Mouse (Mus musculus) lung, embryonic 15.5 days (tissue): ENCODE results near the gene Zfp112. TPM values are rescaled to one million over a fixed set of nuclear protein-coding genes. Genes with fewer than 3 reads are reported as not detected.
A peak's percentile ranks its signal among the peaks of the same experiment; 100 is the strongest.

Experiments used
- ATAC-seq: fragments of 200-750 bp; cut with Nextera tagmentation; 2 replicates; pipeline ENCODE4 v1.8.0; 2017; ENCODE audit warnings: moderate number of reproducible peaks, borderline replicate concordance; ENCODE audit not compliant: low FRiP score, low TSS enrichment; ENCODE audit errors: extremely low read depth
- H3K27ac ChIP-seq: fragments of 300-500 bp; sonication (generic); 2 replicates; pipeline ENCODE4 v1.5.1; 2015; ENCODE audit warnings: moderate library complexity, mild to moderate bottlenecking, inconsistent platforms
- H3K27me3 ChIP-seq: fragments of 300-500 bp; sonication (generic); 2 replicates; pipeline ENCODE4 v1.6.1; 2015; ENCODE audit warnings: inconsistent platforms
- H3K36me3 ChIP-seq: fragments of 300-500 bp; sonication (generic); 2 replicates; pipeline ENCODE4 v1.6.1; 2015; ENCODE audit warnings: inconsistent platforms
- H3K4me1 ChIP-seq: fragments of 300-500 bp; sonication (generic); 2 replicates; pipeline ENCODE4 v1.6.1; 2015; ENCODE audit warnings: inconsistent platforms
- H3K4me2 ChIP-seq: fragments of 300-500 bp; sonication (generic); 2 replicates; pipeline ENCODE4 v1.6.1; 2015; ENCODE audit warnings: inconsistent platforms, mild to moderate bottlenecking, moderate library complexity
- H3K4me3 ChIP-seq: fragments of 300-500 bp; sonication (generic); 2 replicates; pipeline ENCODE4 v1.5.1; 2015; ENCODE audit warnings: mild to moderate bottlenecking, inconsistent platforms
- H3K9ac ChIP-seq: fragments of 300-500 bp; sonication (generic); 2 replicates; pipeline ENCODE4 v1.6.1; 2015; ENCODE audit warnings: inconsistent platforms
- H3K9me3 ChIP-seq: fragments of 300-500 bp; sonication (generic); 2 replicates; pipeline ENCODE4 v1.6.1; 2016; ENCODE audit warnings: inconsistent platforms
- WGBS: fragments of 180-500 bp; shearing (Covaris S2); methylation state at CpG from one replicate; pipeline ENCODE4 v1.1.7; 2015; 5-methylcytosine and 5-hydroxymethylcytosine counted together
- polyA plus RNA-seq: library from polyadenylated mRNA; unstranded; fragments of >200 nt; fragmentation: Nextera tagmentation; extraction: Ambion mirVana; gene quantifications from 2 replicates; pipeline ENCODE4 v1.2.1, GENCODE M21; 2015

The Zfp112 gene
- polyA plus RNA-seq, 1 experiment from 2014 or later, result 6.3 TPM

DNA sequence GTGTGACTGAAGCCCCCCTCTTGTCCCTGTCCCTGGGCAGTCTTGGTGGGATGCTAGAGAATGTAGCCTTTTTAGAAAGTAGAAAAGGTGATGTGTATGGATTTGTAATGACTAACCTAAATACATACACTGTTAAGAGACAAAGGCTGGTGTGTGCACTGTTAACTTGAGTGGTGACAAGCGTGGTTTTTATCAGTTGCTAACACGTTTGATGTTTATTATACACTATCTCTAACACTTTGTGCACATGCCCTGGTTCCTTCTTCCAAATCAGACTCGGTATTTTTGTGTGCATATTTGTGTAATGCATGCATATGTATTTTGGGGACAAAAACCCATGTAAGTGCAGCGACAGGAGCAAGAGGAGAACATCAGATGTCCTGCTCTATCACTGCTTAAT, 4.5 kb downstream of the Zfp112 start:
- Histone ChIP-seq H3K4me3 (no peak overlapping the region), H3K4me2 (no peak overlapping the region), H3K9me3 (no peaks in the 10 kb centered on the region), H3K27me3 (no peaks in the 10 kb centered on the region), H3K4me1 (no peaks in the 10 kb centered on the region), H3K36me3 (no peaks in the 10 kb centered on the region), H3K9ac (no peak overlapping the region), H3K27ac (no peak overlapping the region)
- 58% methylated on average over 4 of the region's 4 CpGs for WGBS
- ATAC-seq, result no peak

DNA sequence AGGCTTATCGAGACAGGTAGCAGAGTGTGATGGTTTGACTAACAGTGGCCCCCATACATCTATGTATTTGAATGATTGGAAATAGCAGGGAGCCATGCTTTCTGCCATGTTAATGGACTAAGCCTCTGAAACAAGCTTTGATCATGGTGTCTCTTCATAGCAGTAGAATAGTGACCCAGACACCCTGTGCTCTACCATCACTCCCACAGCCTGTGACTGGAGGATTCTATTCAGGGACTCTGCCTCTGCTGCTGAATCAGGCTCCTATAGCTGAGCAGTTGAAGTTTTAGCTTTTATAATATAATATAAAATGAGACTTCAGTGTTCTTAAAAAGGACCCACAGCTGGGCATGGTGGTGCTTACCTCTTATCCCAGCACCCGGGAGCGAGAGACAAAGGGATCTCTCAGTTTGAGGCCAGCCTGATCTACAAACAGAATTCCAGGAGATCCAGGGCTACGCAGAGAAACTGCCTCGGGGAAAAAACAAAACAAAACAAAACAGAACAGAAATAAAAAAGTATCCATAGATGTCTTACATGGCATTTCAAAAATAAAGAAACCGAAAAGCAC, 21.4 kb downstream of the Zfp112 start:
- 17% methylated on average over 6 of the region's 6 CpGs for WGBS
- Histone ChIP-seq H3K27me3 (no peaks in the 10 kb centered on the region), H3K9ac (peak overlapping the region; percentile 65), H3K4me2 (peak overlapping the region; percentile 71), H3K36me3 (peaks cover 22% of the 10 kb centered on the region), H3K4me3 (peak overlapping the region; percentile 73), H3K27ac (no peak overlapping the region; the same call in 1 of the 2 replicates), H3K9me3 (no peaks in the 10 kb centered on the region), H3K4me1 (peaks cover 13% of the 10 kb centered on the region)
- ATAC-seq, result peak; percentile 50; the same call in 1 of the 2 replicates

DNA sequence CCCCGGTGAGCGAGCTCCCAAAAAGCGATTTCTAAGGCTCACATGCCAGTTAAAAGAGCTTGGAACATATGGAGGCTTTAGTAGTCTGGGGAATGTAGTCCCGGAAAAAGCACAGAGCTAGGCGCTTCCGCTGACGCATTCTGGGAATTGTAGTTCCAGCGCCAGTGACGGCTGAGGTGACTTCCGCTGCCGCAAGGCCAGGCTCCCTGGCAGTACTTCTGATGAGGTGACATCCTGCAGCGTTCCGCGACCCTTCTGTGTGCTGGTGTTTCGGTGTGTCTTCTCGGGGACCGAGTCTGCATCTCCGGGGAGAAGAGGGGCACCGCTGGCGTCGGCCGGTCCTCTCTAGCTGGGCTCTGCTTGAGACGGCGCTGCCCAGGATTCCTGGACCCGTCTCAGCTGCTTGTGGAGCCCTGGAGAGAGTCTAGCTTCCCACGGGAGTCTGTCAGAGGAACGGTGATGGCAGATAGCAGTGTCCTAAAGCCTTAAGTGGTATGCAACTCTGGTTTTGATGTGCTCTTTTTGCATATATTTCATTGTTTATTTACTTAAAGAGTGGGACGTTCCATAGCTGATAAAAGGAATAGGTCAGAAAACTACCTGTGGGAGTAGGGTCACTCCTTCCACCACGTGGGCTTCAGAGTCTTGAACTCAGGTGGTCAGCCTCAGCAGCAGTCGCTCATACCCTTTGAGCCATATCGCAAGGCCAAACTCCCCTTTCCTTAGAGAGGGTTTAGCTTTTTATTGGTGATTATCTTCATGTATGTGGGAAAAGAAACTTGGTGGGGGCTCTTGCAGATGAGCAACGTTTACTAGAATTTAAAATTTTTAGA, 22.1 kb downstream of the Zfp112 start, which contains the start of gene Zfp235:
TSS of gene Zfp235 (plus strand) at position 174 of the 833 bp plus-strand sequence.
- Histone ChIP-seq H3K27me3 (no peaks in the 10 kb centered on the region), H3K4me2 (peak within 1 kb of the TSS; percentile 71), H3K4me1 (peaks cover 13% of the 10 kb centered on the region), H3K36me3 (peaks cover 28% of the 10 kb centered on the region), H3K9ac (peak within 1 kb of the TSS; percentile 65), H3K9me3 (no peaks in the 10 kb centered on the region), H3K4me3 (peak within 1 kb of the TSS; percentile 73), H3K27ac (no peak within 1 kb of the TSS; the same call in 1 of the 2 replicates)
- WGBS, result 2% methylated on average over 32 of the region's 32 CpGs
- ATAC-seq, result peak; percentile 94; the same call in 1 of the 2 replicates

DNA sequence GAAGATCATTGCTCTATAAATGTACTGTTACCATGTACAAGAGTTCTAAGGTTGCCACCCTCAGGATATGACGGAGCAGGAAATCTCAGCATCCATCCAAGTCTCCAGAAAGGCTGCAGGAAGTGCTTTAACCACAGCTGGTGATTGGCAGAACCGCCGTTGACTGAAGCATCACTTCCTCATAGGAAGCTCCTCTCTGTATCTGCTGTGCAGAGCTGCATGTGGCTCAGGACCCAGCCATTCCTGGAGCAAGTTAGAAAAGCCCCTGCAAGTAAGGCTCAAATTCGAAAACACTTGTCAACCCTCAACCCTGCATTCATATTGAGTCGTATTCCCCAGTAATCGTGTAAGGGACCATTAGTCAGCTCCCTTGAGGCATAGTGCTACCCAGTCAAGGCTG, 30.5 kb downstream of the Zfp112 start:
- no peak for ATAC-seq
- Histone ChIP-seq H3K4me1 (no peaks in the 10 kb centered on the region), H3K4me2 (no peak overlapping the region), H3K36me3 (peaks cover 46% of the 10 kb centered on the region), H3K4me3 (no peak overlapping the region), H3K27me3 (no peaks in the 10 kb centered on the region), H3K27ac (no peak overlapping the region), H3K9me3 (no peaks in the 10 kb centered on the region), H3K9ac (no peak overlapping the region)
- WGBS, result 86% methylated on average over 6 of the region's 6 CpGs

DNA sequence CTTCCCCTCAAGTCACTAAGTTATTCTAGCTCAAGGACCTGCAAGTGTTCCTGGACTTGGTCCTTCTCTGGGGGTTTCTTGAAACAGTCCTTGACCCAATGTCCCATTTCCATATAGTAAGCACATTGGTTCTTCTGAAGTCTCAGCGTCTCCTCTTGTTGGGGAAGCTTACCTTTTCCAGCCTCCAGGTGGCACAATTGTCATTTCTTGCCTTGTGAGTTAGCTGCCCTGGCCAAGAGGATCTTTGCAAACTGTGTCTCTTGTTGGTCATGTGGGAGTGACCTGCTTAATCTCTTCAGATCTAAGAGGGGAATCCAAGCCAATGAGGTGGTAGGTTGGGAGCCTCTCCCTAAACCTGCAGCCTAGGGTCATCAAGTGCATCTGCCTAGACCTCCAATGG, 41.2 kb downstream of the Zfp112 start:
- H3K27ac ChIP-seq, result no peak overlapping the region

DNA sequence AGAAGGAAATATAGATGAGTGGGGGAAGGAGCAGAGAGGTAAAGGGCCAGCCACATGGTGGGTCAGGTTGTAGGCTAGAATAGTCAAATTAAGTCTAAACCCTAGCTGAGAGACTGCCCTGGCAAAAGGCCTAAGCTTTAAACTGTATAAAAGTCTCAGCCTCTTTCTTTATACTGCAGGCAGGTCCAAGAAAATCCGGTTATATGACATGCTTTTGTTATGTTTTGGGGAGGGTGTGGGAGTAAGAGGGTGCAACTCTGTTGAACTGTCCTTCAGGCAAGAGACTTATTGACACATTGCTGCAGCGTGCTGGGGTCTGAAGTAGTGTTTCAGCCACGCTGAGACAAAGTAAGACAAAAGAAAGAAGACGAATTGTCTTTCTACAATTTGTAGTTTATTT, 60.1 kb downstream of the Zfp112 start:
- H3K4me1 ChIP-seq, result no peaks in the 10 kb centered on the region
- 51% methylated on average over 4 of the region's 4 CpGs for WGBS

More for the DNA sequence above, 41.2 kb downstream of the Zfp112 start:
- Histone ChIP-seq H3K9me3 (no peaks in the 10 kb centered on the region), H3K9ac (no peak overlapping the region), H3K36me3 (no peaks in the 10 kb centered on the region), H3K4me2 (no peak overlapping the region), H3K27me3 (no peaks in the 10 kb centered on the region), H3K4me3 (no peak overlapping the region), H3K4me1 (no peaks in the 10 kb centered on the region)
- WGBS, result 9% methylated on average over 1 of the region's 1 CpGs
- no peak for ATAC-seq

DNA sequence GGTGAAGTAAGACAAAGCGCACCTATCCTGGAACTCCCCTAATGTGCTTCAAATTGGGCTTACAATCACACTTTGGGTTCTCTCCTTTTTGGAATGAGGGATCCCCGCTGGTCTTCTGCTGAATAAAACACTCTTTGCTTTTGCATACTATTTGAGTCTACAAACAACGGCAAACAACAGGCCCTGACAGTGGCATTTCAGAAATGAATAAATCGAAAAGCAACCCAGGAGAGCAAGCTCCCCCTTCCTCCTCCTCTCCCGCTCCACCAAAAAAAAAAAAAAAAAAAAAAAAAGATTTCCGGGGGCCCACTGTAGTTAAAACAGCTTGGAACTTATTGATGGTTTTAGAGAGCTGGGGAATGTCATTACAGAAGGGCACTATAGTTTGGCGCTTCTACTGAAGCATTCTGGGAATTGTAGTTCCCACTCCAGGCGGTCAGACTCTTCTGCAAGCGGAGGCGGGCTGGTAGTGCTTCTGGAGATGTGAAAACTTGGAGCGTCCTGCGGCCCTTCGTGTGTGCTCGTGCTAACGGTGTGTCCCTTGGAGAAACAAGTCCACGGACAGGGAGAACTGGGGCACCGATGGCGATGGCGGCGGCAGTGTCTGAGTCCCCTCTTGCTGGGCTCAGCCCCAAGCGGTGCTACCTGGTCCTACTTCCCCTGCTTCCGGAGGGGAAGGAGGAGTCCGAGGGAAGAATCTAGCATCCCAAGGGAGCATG, 62.7 kb downstream of the Zfp112 start, which contains the start of gene Zfp114:
TSS of gene Zfp114 (plus strand) at position 443 of the 719 bp plus-strand sequence.
- peak; percentile 88 for ATAC-seq
- H3K9ac ChIP-seq, result peak within 1 kb of the TSS; percentile 64
- 10% methylated on average over 23 of the region's 23 CpGs for WGBS
- peak within 1 kb of the TSS; percentile 60 for H3K4me2 ChIP-seq
- H3K9me3 ChIP-seq, result no peaks in the 10 kb centered on the region
- H3K4me3 ChIP-seq, result peak within 1 kb of the TSS; percentile 69
- H3K27me3 ChIP-seq, result no peaks in the 10 kb centered on the region
- peak within 1 kb of the TSS; percentile 66; the same call in 1 of the 2 replicates for H3K27ac ChIP-seq
- no peaks in the 10 kb centered on the region for H3K36me3 ChIP-seq
- no peaks in the 10 kb centered on the region for H3K4me1 ChIP-seq

More for the DNA sequence above, 60.1 kb downstream of the Zfp112 start:
- ATAC-seq, result no peak
- H3K4me3 ChIP-seq, result no peak overlapping the region
- H3K9me3 ChIP-seq, result no peaks in the 10 kb centered on the region
- H3K36me3 ChIP-seq, result no peaks in the 10 kb centered on the region
- H3K4me2 ChIP-seq, result no peak overlapping the region
- no peaks in the 10 kb centered on the region for H3K27me3 ChIP-seq
- no peak overlapping the region for H3K27ac ChIP-seq
- no peak overlapping the region for H3K9ac ChIP-seq

DNA sequence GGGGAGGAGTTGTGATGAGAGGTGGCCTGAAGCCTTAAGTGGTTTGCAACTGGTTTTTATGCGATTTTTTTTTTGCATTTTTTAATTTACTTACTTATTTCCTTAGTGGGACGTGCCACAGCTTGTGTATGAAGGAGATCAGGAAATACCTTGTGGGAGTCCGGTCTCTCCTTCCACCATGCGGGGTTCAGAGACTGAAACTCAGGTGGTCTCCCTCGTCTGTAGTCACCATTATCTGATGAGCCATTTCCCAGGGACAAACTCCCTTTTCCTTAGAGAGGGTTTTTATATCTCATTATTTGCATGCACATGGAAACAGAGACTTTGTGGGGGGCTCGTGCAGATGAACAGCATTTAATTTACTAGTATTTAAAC, 63.2 kb downstream of the Zfp112 start:
- ATAC-seq, result no peak
- H3K4me1 ChIP-seq, result no peaks in the 10 kb centered on the region
- H3K27me3 ChIP-seq, result no peaks in the 10 kb centered on the region
- 50% methylated on average over 6 of the region's 6 CpGs for WGBS
- H3K9ac ChIP-seq, result peak overlapping the region; percentile 64
- no peaks in the 10 kb centered on the region for H3K36me3 ChIP-seq
- no peaks in the 10 kb centered on the region for H3K9me3 ChIP-seq
- H3K27ac ChIP-seq, result no peak overlapping the region; the same call in 1 of the 2 replicates
- H3K4me2 ChIP-seq, result peak overlapping the region; percentile 60
- H3K4me3 ChIP-seq, result peak overlapping the region; percentile 69

Other genes starting within 250 kb of the Zfp112 start
- gene Vmn1r177, start 245.9 kb upstream of the Zfp112 start, polyA plus RNA-seq, result not detected in 2 replicates
- gene Vmn1r178, start 220.3 kb upstream of the Zfp112 start, polyA plus RNA-seq, result not detected in 2 replicates
- gene Vmn1r179, start 185.3 kb upstream of the Zfp112 start, polyA plus RNA-seq, result not detected in 2 replicates
- not detected in 2 replicates for gene Vmn1r180, start 161.7 kb upstream of the Zfp112 start, polyA plus RNA-seq
- not detected in 2 replicates for gene Vmn1r181, start 137.7 kb upstream of the Zfp112 start, polyA plus RNA-seq
- not detected in 2 replicates for gene V1rd19, start 110.6 kb upstream of the Zfp112 start, polyA plus RNA-seq
- not detected in 2 replicates for gene Vmn1r183, start 59.1 kb upstream of the Zfp112 start, polyA plus RNA-seq
- 18.3 and 19.6 TPM in 2 replicates for gene Zfp180, start 30.4 kb upstream of the Zfp112 start, polyA plus RNA-seq
- gene Zfp235, start 21.9 kb downstream of the Zfp112 start, polyA plus RNA-seq, result 16.6 and 18.5 TPM in 2 replicates
- 5.7 and 6.4 TPM in 2 replicates for gene Zfp114, start 62.7 kb downstream of the Zfp112 start, polyA plus RNA-seq
- 10.5 and 12.4 TPM in 2 replicates for gene Zfp111, start 99.1 kb downstream of the Zfp112 start, polyA plus RNA-seq
- gene Zfp109, start 125.2 kb downstream of the Zfp112 start, polyA plus RNA-seq, result 5.1 and 6.5 TPM in 2 replicates
- 3.8 and 3.9 TPM in 2 replicates for gene Zfp108, start 142.5 kb downstream of the Zfp112 start, polyA plus RNA-seq
- 8.7 and 9.3 TPM in 2 replicates for gene Zfp93, start 158.1 kb downstream of the Zfp112 start, polyA plus RNA-seq
- 36.2 and 37.9 TPM in 2 replicates for gene Zfp61, start 188.9 kb downstream of the Zfp112 start, polyA plus RNA-seq
- gene Zfp94, start 204.4 kb downstream of the Zfp112 start, polyA plus RNA-seq, result 10.3 and 10.4 TPM in 2 replicates
- not detected in 2 replicates for gene Tescl, start 221.6 kb downstream of the Zfp112 start, polyA plus RNA-seq
- not detected in 2 replicates for gene Lypd5, start 236.9 kb downstream of the Zfp112 start, polyA plus RNA-seq